Mouse (Mus musculus) thymus, postnatal 36 days (tissue): ENCODE measurements around the gene Tmem91.

Experiments
- DNase-seq, 2 experiments: peaks; one replicate each; pipeline ENCODE4 v3.0.0; 2022; ENCODE audit warnings: mixed read lengths in 2 of 2

Gene Tmem91

GRCm38 (mm10) chr7:25623857-25624370, 51.1 kb downstream of the Tmem91 start:
- DNase-seq = peak in 1 of 2 experiments; percentile 8

GRCm38 (mm10) chr7:25620751-25621150, 54.2 kb downstream of the Tmem91 start:
- DNase-seq = peak; percentile 0 to 6

- peak; percentile 1 to 7 for DNase-seq
Measured at GRCm38 (mm10) chr7:25620101-25620500, 54.9 kb downstream of the Tmem91 start.

GRCm38 (mm10) chr7:25619722-25619991, 55.3 kb downstream of the Tmem91 start:
- DNase-seq = peak in 1 of 2 experiments; percentile 1
